In the genomic region with DNA sequence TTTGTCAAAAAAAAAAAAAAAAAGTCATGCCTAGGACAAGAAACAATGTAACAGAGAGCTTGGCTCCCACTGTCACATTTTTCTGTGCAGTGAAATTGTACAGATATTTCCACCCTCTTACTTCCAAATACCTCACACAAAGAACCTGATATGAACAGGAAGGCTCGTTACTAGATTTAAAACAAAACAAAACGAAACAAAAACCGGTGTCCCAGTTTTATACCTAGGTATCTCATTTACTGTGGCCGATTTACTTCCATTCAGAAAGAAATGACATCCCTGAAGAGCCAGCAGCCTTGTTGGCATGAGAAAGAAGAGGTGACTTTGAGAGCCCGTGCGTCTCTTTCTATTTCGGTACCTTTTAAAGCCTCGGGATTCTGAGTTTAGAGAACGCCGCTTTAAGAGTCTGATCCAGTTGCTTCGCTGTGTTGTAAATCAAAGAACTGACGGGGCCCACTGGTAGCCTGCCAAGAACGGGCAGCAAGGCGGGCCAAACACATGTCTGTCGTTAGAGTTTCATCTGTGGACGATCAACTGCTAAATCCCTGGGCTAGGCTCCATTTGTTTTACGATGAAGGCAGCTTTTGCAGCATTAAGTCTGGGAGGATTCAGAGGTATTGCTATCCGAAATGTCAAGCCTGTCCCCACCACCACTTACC, we compare ENCODE assay signal across 8 mouse cellular contexts.
DNase-seq lines count a peak whose midpoint lies in the region; ATAC-seq and TF ChIP-seq lines count a peak whose summit lies in the region.

No protein-coding gene starts in this region.

- no peaks in the 10 kb centered on the region for H3K4me1 ChIP-seq in midbrain, postnatal 0 days (ENCODE audit: insufficient read depth, low read length)

- H3K9me3 ChIP-seq in midbrain, postnatal 0 days (ENCODE audit: low read length), result no peaks in the 10 kb centered on the region

- no peak overlapping the region for H3K9ac ChIP-seq in midbrain, postnatal 0 days (replicated peaks; ENCODE audit: low read length, poor library complexity, severe bottlenecking)

- peak; percentile 11; the same call in 1 of the 2 replicates for ATAC-seq in cerebellum, adult (ENCODE audit: insufficient number of reproducible peaks, low FRiP score, low TSS enrichment)
- no peak for ATAC-seq in midbrain, postnatal 0 days (ENCODE audit: low FRiP score)

- peaks cover 11% of the 10 kb centered on the region; the same call in 1 of the 2 replicates for H3K36me3 ChIP-seq in midbrain, postnatal 0 days (ENCODE audit: insufficient read depth, low read length)

- H3K4me2 ChIP-seq in midbrain, postnatal 0 days (ENCODE audit: low read depth, low read length, poor library complexity, severe bottlenecking), result peak overlapping the region; percentile 12; the same call in 1 of the 2 replicates

- DNase-seq in cerebellum, adult 9-11 months, result no peak
- DNase-seq in adrenal gland, postnatal 36 days, result peak; percentile 85
- peak; percentile 84 for DNase-seq in gastrocnemius, postnatal 10 days
- peak; percentile 33 for DNase-seq in induced T-regulatory cell, adult 2 months (ENCODE audit: low read depth)
- DNase-seq in layer of hippocampus, postnatal 36 days, result peak; percentile 66 to 67
- peak; percentile 81 for DNase-seq in midbrain, postnatal 0 days (ENCODE audit: low spot score)
- peak; percentile 65 for DNase-seq in urinary bladder, postnatal 25 days (ENCODE audit: low spot score)

- H3K27me3 ChIP-seq in midbrain, postnatal 0 days (ENCODE audit: insufficient read depth, low read length), result no peaks in the 10 kb centered on the region

- TF ChIP-seq CTCF in midbrain, postnatal 0 days (IDR thresholded peaks at IDR 0.05), result no peak

- H3K4me3 ChIP-seq in midbrain, postnatal 0 days (ENCODE audit: low read depth, low read length), result 0 out of 2 replicates have a peak overlapping the region, but pooled peaks have one; percentile 3

- H3K27ac ChIP-seq in midbrain, postnatal 0 days (ENCODE audit: low read depth, low read length), result peak overlapping the region; percentile 48

- WGBS in midbrain, postnatal 0 days, result 55% methylated on average over 18 of the region's 18 CpGs
